Mouse (Mus musculus) spleen, adult 2 months (tissue): ENCODE measurements around the gene Gm45837.

ENCODE experiments used
- CTCF ChIP-seq: fragments of 200-500 bp; IDR thresholded peaks from 2 replicates; pipeline ENCODE4 v1.5.1; 2011; ENCODE audit warnings: mild to moderate bottlenecking, inconsistent platforms; ENCODE audit not compliant: insufficient read depth, insufficient read length, insufficient replicate concordance; ENCODE audit errors: extremely low read depth
- POLR2A ChIP-seq: fragments of 200-500 bp; IDR thresholded peaks from 2 replicates; pipeline ENCODE4 v1.6.1; 2011; ENCODE audit warnings: low read depth, low read length, inconsistent platforms

GRCm38 (mm10) chr7:101453296-101453695, 42.6 kb downstream of the Gm45837 start:
- no peak for TF ChIP-seq CTCF
- TF ChIP-seq POLR2A = no peak
